Mouse (Mus musculus): ENCODE results near the gene Cdh20. TPM values are rescaled to one million over a fixed set of nuclear protein-coding genes. Genes with fewer than 3 reads are reported as not detected.

Gene Cdh20
- polyA plus RNA-seq, 1 experiment from 2014 or later: 0.04 TPM

DNA sequence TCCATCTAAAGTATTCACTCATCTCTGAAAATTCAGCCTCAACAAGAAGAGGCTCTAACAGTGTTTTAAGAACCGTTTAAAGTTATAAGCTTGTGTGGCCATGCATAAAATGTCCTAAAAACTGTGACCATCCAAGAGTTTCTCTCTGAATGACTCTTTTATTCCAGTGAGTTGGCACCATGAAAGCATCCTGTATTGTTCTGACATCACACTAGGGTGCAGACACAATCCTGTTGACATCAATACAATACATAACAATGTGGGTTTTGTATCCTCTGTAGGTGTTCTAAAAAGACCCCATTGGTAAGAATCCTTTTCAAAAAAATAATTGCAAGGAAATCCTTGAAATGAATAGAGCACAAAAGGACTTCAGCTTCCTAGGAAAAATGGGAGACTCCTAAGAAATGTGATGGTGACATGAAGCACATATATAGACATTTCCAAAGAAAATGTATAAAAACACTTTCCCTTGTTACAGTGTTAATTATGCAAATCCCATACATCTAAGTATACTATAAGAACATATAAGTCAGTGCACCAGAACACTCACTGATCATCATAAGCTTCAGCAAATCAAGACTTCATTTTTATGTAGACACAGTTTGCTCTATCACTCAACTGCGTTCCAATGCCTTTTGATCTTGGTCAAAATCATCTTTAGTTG, 80.1 kb downstream of the Cdh20 start:
- no peak overlapping the region for H3K4me2 ChIP-seq (ENCODE audit: low read depth, severe bottlenecking)
- DNase-seq (ENCODE audit: low spot score) (no peak), ATAC-seq (ENCODE audit: insufficient number of reproducible peaks, low FRiP score, low TSS enrichment, low read depth) (no peak)
- no peak overlapping the region for H3K27ac ChIP-seq (replicated peaks; ENCODE audit: low read depth, low read length)
- no peaks in the 10 kb centered on the region for H3K9me3 ChIP-seq (ENCODE audit: control insufficient read depth, low read length)
- no peaks in the 10 kb centered on the region for H3K4me1 ChIP-seq (ENCODE audit: control insufficient read depth, insufficient read depth, low read length)
- no peaks in the 10 kb centered on the region for H3K36me3 ChIP-seq (ENCODE audit: control insufficient read depth, insufficient read depth, low read length)
- H3K4me3 ChIP-seq (ENCODE audit: low read depth, low read length): no peak overlapping the region
- no peaks in the 10 kb centered on the region for H3K27me3 ChIP-seq (ENCODE audit: control insufficient read depth, insufficient read depth, low read length)
- no peak overlapping the region for H3K9ac ChIP-seq (ENCODE audit: low read length)
- WGBS: 89% methylated on average over 2 of the region's 2 CpGs

DNA sequence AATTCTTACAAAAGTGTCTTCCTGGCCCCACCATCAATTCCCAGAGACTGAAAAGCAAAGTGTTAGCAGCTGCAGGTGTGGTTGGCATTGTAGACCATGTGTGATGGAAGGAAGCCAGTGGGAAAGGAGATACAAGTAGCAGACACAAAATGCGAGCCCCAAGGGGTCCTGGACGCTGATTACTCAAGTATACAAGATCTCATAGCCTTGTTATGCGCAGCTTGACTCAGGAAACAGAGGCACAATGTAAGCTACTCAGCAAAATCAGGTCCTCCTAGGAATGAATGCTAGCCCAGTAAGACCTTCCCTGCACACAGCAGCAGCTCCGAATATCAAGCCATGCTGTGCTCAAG, 80.6 kb downstream of the Cdh20 start:
- no peaks in the 10 kb centered on the region for H3K4me1 ChIP-seq (ENCODE audit: control insufficient read depth, insufficient read depth, low read length)
- no peak overlapping the region for H3K4me3 ChIP-seq (ENCODE audit: low read depth, low read length)
- DNase-seq (ENCODE audit: low spot score): no peak
- H3K27me3 ChIP-seq (ENCODE audit: control insufficient read depth, insufficient read depth, low read length): no peaks in the 10 kb centered on the region
- H3K36me3 ChIP-seq (ENCODE audit: control insufficient read depth, insufficient read depth, low read length): no peaks in the 10 kb centered on the region
- 88% methylated on average over 4 of the region's 4 CpGs for WGBS
- no peak overlapping the region for H3K4me2 ChIP-seq (ENCODE audit: low read depth, severe bottlenecking)
- H3K27ac ChIP-seq (replicated peaks; ENCODE audit: low read depth, low read length): no peak overlapping the region
- ATAC-seq (ENCODE audit: insufficient number of reproducible peaks, low FRiP score, low TSS enrichment, low read depth): no peak
- H3K9ac ChIP-seq (ENCODE audit: low read length): no peak overlapping the region
- no peaks in the 10 kb centered on the region for H3K9me3 ChIP-seq (ENCODE audit: control insufficient read depth, low read length)

DNA sequence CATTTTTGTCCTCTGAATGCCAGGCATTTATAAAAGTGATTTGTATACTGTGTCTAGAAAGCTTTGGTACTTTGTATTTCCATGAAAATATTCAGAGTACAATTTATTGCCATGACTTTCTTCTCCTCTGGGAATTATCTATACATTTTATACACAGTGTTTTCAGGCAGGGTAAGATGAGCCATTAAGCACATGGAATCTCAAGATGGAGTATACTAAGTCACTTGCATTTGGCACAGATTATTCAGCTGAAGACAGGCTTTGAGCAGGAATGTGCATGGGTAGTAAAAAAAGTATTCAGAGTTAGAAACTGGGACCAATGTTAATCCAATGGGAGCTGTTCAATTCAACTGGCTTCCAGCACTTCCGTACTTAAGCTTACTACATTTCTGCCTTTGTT, 109.1 kb downstream of the Cdh20 start:
- Histone ChIP-seq H3K9ac (ENCODE audit: low read length) (no peak overlapping the region), H3K27ac (replicated peaks; ENCODE audit: low read depth, low read length) (no peak overlapping the region), H3K9me3 (ENCODE audit: control insufficient read depth, low read length) (no peaks in the 10 kb centered on the region), H3K36me3 (ENCODE audit: control insufficient read depth, insufficient read depth, low read length) (no peaks in the 10 kb centered on the region), H3K4me2 (ENCODE audit: low read depth, severe bottlenecking) (no peak overlapping the region), H3K4me3 (ENCODE audit: low read depth, low read length) (no peak overlapping the region), H3K4me1 (ENCODE audit: control insufficient read depth, insufficient read depth, low read length) (no peaks in the 10 kb centered on the region), H3K27me3 (ENCODE audit: control insufficient read depth, insufficient read depth, low read length) (no peaks in the 10 kb centered on the region)
- 78% methylated on average over 1 of the region's 1 CpGs for WGBS
- ATAC-seq (ENCODE audit: insufficient number of reproducible peaks, low FRiP score, low TSS enrichment, low read depth) (no peak), DNase-seq (ENCODE audit: low spot score) (no peak)

DNA sequence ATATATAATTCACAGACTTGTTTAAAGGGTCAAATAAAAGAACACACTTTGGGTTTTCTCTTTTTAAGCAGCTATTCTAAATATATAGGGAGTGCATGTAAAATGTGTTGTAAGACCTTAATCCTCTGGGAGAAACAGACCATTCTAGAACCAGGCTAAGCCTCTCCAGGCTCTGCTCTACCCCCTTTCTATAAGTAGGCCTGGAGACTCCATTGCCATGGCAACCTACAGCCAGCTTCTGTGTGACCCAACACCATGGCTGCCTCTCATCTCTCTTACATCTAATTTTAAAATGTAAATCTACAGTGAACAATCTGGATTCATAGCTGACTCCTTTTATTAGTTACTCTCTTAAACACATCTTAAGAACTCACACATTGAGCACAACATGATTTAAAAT, 133.5 kb downstream of the Cdh20 start:
- Histone ChIP-seq H3K4me3 (ENCODE audit: low read depth, low read length) (no peak overlapping the region), H3K9me3 (ENCODE audit: control insufficient read depth, low read length) (no peaks in the 10 kb centered on the region), H3K27me3 (ENCODE audit: control insufficient read depth, insufficient read depth, low read length) (no peaks in the 10 kb centered on the region), H3K4me1 (ENCODE audit: control insufficient read depth, insufficient read depth, low read length) (no peaks in the 10 kb centered on the region), H3K27ac (replicated peaks; ENCODE audit: low read depth, low read length) (no peak overlapping the region), H3K9ac (ENCODE audit: low read length) (no peak overlapping the region), H3K36me3 (ENCODE audit: control insufficient read depth, insufficient read depth, low read length) (no peaks in the 10 kb centered on the region), H3K4me2 (ENCODE audit: low read depth, severe bottlenecking) (no peak overlapping the region)
- DNase-seq (ENCODE audit: low spot score) (no peak), ATAC-seq (ENCODE audit: insufficient number of reproducible peaks, low FRiP score, low TSS enrichment, low read depth) (0 out of 2 replicates have a peak, but pooled peaks have one; percentile 70)

DNA sequence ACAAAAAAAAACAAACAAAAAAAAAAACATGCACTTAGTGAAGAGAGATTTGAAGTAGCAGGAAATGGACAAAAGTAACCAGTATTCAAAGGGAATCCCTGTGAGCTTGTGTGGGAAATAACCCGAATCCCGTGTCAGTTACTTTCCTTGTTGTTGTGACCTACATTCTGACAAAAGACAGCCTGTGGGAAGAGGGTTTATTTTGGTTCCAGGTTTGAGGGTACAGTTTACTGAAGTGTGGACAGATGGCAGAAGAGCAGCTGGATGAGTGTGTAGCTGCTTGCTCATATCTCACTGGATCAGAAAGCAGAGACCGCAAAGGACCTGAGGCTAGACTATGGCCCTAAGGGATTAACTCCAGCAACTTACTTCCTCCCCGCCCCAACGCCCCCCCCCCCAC, 135.1 kb downstream of the Cdh20 start:
- Histone ChIP-seq H3K27ac (replicated peaks; ENCODE audit: low read depth, low read length) (no peak overlapping the region), H3K4me1 (ENCODE audit: control insufficient read depth, insufficient read depth, low read length) (no peaks in the 10 kb centered on the region), H3K27me3 (ENCODE audit: control insufficient read depth, insufficient read depth, low read length) (no peaks in the 10 kb centered on the region), H3K9ac (ENCODE audit: low read length) (no peak overlapping the region), H3K4me2 (ENCODE audit: low read depth, severe bottlenecking) (no peak overlapping the region), H3K36me3 (ENCODE audit: control insufficient read depth, insufficient read depth, low read length) (no peaks in the 10 kb centered on the region), H3K4me3 (ENCODE audit: low read depth, low read length) (no peak overlapping the region), H3K9me3 (ENCODE audit: control insufficient read depth, low read length) (no peaks in the 10 kb centered on the region)
- ATAC-seq (ENCODE audit: insufficient number of reproducible peaks, low FRiP score, low TSS enrichment, low read depth) (no peak), DNase-seq (ENCODE audit: low spot score) (no peak)
- WGBS: 77% methylated on average over 5 of the region's 5 CpGs

DNA sequence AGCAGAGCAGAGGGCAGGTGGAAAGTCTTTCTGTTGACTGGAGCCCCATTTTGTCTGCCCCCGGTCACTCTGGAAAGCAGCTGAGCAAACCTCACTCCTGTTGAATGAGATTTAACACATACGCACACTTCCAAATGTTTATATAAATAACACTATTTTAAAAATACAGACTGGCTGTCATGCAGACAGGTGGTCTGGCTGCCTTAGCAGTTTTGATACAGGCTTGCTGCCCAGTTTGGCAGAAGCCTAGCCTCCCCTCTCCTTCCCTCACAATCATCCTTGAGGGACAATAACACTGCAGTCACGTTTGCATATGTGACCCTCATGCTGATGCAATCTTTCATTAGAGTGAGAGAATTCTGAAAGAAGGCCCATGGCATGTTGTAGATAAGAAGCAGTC, 144.1 kb downstream of the Cdh20 start:
- Histone ChIP-seq H3K4me3 (ENCODE audit: low read depth, low read length) (no peak overlapping the region), H3K27me3 (ENCODE audit: control insufficient read depth, insufficient read depth, low read length) (no peaks in the 10 kb centered on the region), H3K27ac (replicated peaks; ENCODE audit: low read depth, low read length) (no peak overlapping the region), H3K4me2 (ENCODE audit: low read depth, severe bottlenecking) (no peak overlapping the region), H3K9me3 (ENCODE audit: control insufficient read depth, low read length) (no peaks in the 10 kb centered on the region), H3K4me1 (ENCODE audit: control insufficient read depth, insufficient read depth, low read length) (no peaks in the 10 kb centered on the region), H3K9ac (ENCODE audit: low read length) (no peak overlapping the region), H3K36me3 (ENCODE audit: control insufficient read depth, insufficient read depth, low read length) (no peaks in the 10 kb centered on the region)
- 60% methylated on average over 3 of the region's 3 CpGs for WGBS
- no peak for ATAC-seq (ENCODE audit: insufficient number of reproducible peaks, low FRiP score, low TSS enrichment, low read depth)
- no peak for DNase-seq (ENCODE audit: low spot score)

DNA sequence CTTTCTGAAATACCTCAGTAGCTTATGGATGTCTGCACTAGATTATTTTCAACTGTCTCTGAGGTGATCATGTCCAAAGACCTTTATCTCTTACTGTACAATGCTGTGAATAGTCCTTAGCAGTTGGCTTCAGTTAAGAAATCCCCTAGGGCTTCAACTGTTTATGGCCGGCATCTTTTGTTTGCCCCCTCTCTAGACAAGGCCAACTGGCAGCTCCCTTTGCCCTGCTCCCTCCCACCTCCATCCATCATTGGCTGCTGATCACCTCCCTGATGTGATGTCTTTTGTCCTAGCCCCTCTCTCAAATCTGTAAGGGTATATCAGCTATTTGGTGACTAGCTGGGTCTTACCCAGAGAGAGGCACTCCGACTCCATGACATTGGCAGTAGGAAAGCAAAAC, 148.2 kb downstream of the Cdh20 start:
- no peaks in the 10 kb centered on the region for H3K4me1 ChIP-seq (ENCODE audit: control insufficient read depth, insufficient read depth, low read length)
- DNase-seq (ENCODE audit: low spot score): no peak
- H3K27ac ChIP-seq (replicated peaks; ENCODE audit: low read depth, low read length): no peak overlapping the region
- H3K9ac ChIP-seq (ENCODE audit: low read length): no peak overlapping the region
- ATAC-seq (ENCODE audit: insufficient number of reproducible peaks, low FRiP score, low TSS enrichment, low read depth): no peak
- H3K9me3 ChIP-seq (ENCODE audit: control insufficient read depth, low read length): no peaks in the 10 kb centered on the region
- no peak overlapping the region for H3K4me2 ChIP-seq (ENCODE audit: low read depth, severe bottlenecking)
- H3K36me3 ChIP-seq (ENCODE audit: control insufficient read depth, insufficient read depth, low read length): no peaks in the 10 kb centered on the region
- 68% methylated on average over 2 of the region's 2 CpGs for WGBS
- H3K27me3 ChIP-seq (ENCODE audit: control insufficient read depth, insufficient read depth, low read length): no peaks in the 10 kb centered on the region
- H3K4me3 ChIP-seq (ENCODE audit: low read depth, low read length): no peak overlapping the region

DNA sequence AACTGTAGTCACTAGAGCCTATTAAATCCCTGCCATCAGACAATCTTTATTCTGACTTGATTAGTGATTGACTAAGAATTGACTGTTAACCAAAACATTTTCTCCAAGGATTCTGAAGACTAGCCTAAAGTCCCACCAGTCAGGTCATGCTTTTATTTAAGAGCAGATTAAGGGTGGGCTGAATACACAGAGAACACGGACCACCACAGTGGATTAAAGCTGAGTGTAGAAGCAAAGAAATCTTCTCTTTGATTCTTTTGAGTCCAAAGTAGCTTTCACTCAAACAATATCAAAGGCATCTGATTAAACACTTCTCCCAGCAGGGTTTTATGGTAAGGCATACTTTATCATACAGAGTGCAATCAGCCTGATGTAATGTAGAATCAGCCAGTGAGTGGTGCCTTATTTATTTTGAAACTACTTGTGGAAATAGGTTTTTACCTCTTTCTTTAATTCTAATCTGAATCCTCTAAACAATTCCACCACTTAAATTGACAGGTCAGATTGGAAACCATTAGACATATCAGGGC, 149.0 kb downstream of the Cdh20 start:
- ATAC-seq (ENCODE audit: insufficient number of reproducible peaks, low FRiP score, low TSS enrichment, low read depth): no peak
- H3K27ac ChIP-seq (replicated peaks; ENCODE audit: low read depth, low read length): no peak overlapping the region
- H3K4me1 ChIP-seq (ENCODE audit: control insufficient read depth, insufficient read depth, low read length): no peaks in the 10 kb centered on the region
- no peaks in the 10 kb centered on the region for H3K27me3 ChIP-seq (ENCODE audit: control insufficient read depth, insufficient read depth, low read length)
- 62% methylated on average over 1 of the region's 1 CpGs for WGBS
- no peaks in the 10 kb centered on the region for H3K9me3 ChIP-seq (ENCODE audit: control insufficient read depth, low read length)
- no peak for DNase-seq (ENCODE audit: low spot score)
- no peak overlapping the region for H3K9ac ChIP-seq (ENCODE audit: low read length)
- no peak overlapping the region for H3K4me3 ChIP-seq (ENCODE audit: low read depth, low read length)
- no peak overlapping the region for H3K4me2 ChIP-seq (ENCODE audit: low read depth, severe bottlenecking)
- no peaks in the 10 kb centered on the region for H3K36me3 ChIP-seq (ENCODE audit: control insufficient read depth, insufficient read depth, low read length)

DNA sequence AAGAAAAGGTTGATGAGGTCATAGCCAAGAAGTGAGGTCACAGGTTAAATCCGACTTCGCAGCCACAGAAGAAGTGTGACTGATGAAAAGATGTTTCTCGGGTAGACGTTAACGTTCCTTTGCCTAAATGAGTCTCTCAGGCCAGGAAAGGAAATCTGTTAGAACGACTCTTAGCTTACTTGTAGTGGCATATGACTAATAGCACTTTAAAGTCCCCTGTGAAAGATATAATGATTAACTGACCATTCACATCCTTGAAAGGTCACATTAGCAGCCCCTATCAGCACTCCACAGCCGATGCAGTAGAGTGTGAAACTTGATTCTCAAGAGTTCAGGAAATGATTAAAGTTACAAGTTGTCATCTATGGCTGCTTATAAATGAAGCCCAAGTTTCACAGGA, 164.7 kb downstream of the Cdh20 start:
- Histone ChIP-seq H3K9me3 (ENCODE audit: control insufficient read depth, low read length) (no peaks in the 10 kb centered on the region), H3K4me3 (ENCODE audit: low read depth, low read length) (no peak overlapping the region), H3K36me3 (ENCODE audit: control insufficient read depth, insufficient read depth, low read length) (no peaks in the 10 kb centered on the region), H3K9ac (ENCODE audit: low read length) (no peak overlapping the region), H3K4me2 (ENCODE audit: low read depth, severe bottlenecking) (no peak overlapping the region), H3K27me3 (ENCODE audit: control insufficient read depth, insufficient read depth, low read length) (no peaks in the 10 kb centered on the region), H3K27ac (replicated peaks; ENCODE audit: low read depth, low read length) (no peak overlapping the region), H3K4me1 (ENCODE audit: control insufficient read depth, insufficient read depth, low read length) (no peaks in the 10 kb centered on the region)
- 12% methylated on average over 7 of the region's 7 CpGs for WGBS
- no peak for DNase-seq (ENCODE audit: low spot score)
- ATAC-seq (ENCODE audit: insufficient number of reproducible peaks, low FRiP score, low TSS enrichment, low read depth): no peak
